Mouse (Mus musculus) forebrain, embryonic 15.5 days (tissue): ENCODE data around the gene Ythdc1. TPM values are rescaled to one million over a fixed set of nuclear protein-coding genes. Genes with fewer than 3 reads are reported as not detected.

Source experiments
- polyA plus RNA-seq: library from polyadenylated mRNA; unstranded; fragments of >200 nt; fragmentation: Nextera tagmentation; extraction: Ambion mirVana; gene quantifications from 2 replicates; pipeline ENCODE4 v1.2.1, GENCODE M21; 2015

The Ythdc1 gene
- polyA plus RNA-seq, 1 experiment from 2014 or later, result 43.1 TPM

Other genes with a start within 250 kb of the Ythdc1 start
- not detected in 2 replicates for gene Tmprss11f, start 171.8 kb upstream of the Ythdc1 start, polyA plus RNA-seq
- not detected in 2 replicates for gene Tmprss11b, start 127.9 kb upstream of the Ythdc1 start, polyA plus RNA-seq
- not detected in 2 replicates for gene Tmprss11e, start 58.4 kb upstream of the Ythdc1 start, polyA plus RNA-seq
- not detected in 2 replicates for gene Ugt2b34, start 102.7 kb downstream of the Ythdc1 start, polyA plus RNA-seq
- gene Ugt2b1, start 122.3 kb downstream of the Ythdc1 start, polyA plus RNA-seq, result not detected in 2 replicates
- gene Ugt2b35, start 196.6 kb downstream of the Ythdc1 start, polyA plus RNA-seq, result not detected in 2 replicates